Mouse (Mus musculus): ENCODE measurements around the gene Lsamp.

Lsamp gene

DNA sequence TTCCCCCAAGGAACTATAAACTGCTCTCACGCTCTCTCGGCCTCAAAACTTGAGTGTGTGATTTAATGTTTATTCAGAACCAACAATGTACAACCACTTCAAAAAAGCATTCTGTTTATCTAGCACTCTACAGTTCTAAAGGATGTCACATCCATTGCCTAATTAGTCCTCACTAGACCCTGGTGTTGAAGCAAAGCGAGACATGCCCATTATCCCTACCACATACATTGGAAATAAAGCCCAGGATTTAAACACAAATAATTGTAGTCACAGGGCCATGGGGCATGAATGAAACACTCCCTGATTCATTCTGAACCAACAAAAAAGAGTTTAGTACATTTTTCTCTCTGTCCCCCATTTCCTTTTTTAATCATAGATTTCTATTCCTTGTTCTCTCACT lies 1567.0 kb downstream of the Lsamp start:
- no peak for DNase-seq (ENCODE audit: low read depth, low spot score)

DNA sequence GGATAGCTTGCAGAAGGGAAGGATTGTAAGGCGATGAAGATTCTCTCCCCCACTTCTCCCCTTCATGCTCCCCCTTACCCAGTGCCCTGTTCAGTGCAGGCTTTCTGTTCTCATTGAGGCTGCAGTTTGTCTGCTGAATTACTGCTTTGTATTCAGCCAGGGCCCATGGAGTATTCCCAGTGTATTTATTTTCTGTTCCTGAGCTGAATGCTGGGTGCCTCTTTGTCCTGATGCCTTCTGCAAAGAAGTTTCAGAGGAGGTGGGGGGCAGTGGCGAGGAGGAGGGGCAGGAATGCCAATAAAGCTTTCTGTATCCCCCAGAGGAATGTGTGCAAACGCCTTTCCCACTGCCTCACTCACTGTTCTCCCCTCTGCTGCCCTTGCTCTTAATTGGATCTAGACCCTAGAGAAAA lies 1567.7 kb downstream of the Lsamp start:
- no peak for DNase-seq (ENCODE audit: low read depth, low spot score)

GRCm38 (mm10) chr16:41557104-41557503 lies 1572.9 kb downstream of the Lsamp start:
- DNase-seq (ENCODE audit: low read depth, low spot score) = no peak

DNA sequence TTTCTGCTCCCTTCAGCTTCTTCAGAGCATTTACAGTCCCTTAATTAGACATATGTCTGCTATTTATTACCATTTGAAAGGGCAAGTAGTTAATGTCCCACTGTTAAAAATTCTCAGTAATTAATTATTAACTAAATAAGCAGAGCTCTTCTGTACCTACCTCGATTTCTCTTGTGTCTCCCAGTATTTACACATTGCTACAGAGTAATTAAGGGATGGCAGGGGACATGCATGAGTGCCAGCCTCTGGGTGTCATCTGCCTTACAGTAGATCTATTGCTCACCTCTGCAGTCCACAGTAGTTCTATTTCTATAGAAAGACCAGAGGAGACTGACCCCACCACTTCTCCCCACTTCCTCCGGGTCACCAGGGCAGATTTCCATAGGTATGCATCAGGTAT lies 1581.1 kb downstream of the Lsamp start:
- no peak for DNase-seq (ENCODE audit: low read depth, low spot score)

GRCm38 (mm10) chr16:41588675-41589301 lies 1604.6 kb downstream of the Lsamp start:
- DNase-seq (ENCODE audit: low read depth, low spot score) = no peak

- DNase-seq (ENCODE audit: low read depth, low spot score) = no peak
Observed at GRCm38 (mm10) chr16:41612229-41612628, 1628.1 kb downstream of the Lsamp start.

DNA sequence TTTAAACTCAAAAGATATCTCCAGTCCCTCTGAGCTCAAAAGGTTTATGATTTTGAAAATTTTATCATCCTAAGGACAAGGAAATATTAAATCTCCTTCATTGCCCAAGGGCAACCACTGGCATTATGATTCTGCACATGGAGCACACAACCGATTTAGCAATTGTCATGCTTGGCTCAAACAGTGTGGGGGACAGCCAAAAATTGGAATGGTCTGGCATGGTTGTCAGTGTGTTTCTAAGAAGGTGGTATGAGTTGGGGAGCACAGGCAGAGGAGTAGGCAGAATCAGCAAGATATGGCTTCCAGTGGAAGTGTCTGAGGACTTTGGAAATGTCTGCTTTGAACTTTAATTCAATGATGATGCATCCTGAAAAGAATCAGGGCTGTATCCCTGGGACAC lies 1639.7 kb downstream of the Lsamp start:
- no peak for DNase-seq (ENCODE audit: low read depth, low spot score)

GRCm38 (mm10) chr16:41633898-41634297 lies 1649.7 kb downstream of the Lsamp start:
- no peak for DNase-seq (ENCODE audit: low read depth, low spot score)

GRCm38 (mm10) chr16:41640876-41641275 lies 1656.7 kb downstream of the Lsamp start:
- DNase-seq (ENCODE audit: low read depth, low spot score) = no peak

- DNase-seq (ENCODE audit: low read depth, low spot score) = no peak
Observed at GRCm38 (mm10) chr16:41653261-41653660, 1669.1 kb downstream of the Lsamp start.

GRCm38 (mm10) chr16:41674316-41675038 lies 1690.3 kb downstream of the Lsamp start:
- DNase-seq (ENCODE audit: low read depth, low spot score) = no peak

- no peak for DNase-seq (ENCODE audit: low read depth, low spot score)
Observed at GRCm38 (mm10) chr16:41675774-41676173, 1691.6 kb downstream of the Lsamp start.

- DNase-seq (ENCODE audit: low read depth, low spot score) = no peak
Observed at GRCm38 (mm10) chr16:41692435-41692834, 1708.3 kb downstream of the Lsamp start.

GRCm38 (mm10) chr16:41701790-41702428 lies 1717.7 kb downstream of the Lsamp start:
- no peak for DNase-seq (ENCODE audit: low read depth, low spot score)

- DNase-seq (ENCODE audit: low read depth, low spot score) = no peak
Observed at GRCm38 (mm10) chr16:41728900-41729585, 1744.9 kb downstream of the Lsamp start.

- DNase-seq (ENCODE audit: low read depth, low spot score) = no peak
Observed at GRCm38 (mm10) chr16:41729911-41730310, 1745.8 kb downstream of the Lsamp start.

DNA sequence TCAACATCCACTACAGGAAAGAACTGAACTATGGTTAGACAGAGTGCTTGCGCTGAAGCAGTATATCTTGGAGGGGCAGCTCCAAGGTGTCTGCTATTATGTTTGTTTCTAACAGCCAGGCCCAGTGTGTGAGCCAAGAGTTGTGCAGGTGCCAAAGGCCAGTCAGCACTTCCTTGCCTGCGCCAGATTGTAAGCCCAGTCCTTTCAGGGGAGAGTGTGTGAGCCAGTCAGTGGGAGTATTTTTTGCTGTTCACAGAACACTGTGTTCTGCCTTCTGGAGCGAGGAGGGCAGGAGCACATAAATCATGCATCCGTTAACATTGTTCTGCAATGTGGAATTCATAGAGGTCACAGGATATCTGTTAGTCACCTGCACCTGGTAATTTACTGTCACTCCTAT lies 1760.9 kb downstream of the Lsamp start:
- no peak for DNase-seq (ENCODE audit: low read depth, low spot score)

DNA sequence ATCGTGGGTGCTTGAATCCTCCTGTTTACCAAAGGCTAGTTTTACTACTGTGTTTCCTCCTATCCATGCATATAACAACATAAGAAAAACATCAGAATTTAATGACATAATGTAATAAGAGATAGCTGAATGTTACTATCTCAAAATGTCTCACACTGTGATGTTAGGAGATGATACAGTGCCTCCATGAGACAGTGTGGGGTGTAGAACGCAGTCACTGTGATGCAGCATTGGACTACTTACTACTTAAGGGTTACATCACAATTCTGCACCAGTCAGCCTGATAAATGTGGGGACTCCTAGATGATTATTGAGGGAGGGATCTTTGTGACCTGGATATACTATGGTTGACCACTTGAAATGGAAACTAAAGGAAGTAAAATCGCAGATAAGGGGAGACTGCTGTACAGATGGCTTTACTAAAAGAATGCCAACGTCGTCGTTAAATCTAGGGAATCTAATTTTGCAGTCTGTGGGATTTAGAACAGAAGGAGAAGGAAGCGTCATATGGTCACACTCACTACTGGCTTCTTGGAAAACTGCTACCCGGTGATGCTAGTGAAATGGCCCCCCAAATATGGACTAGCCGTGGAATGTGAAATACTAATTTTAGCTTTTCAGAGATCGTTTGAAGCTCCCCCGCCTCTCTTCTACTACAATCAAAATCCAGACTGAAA lies 1762.2 kb downstream of the Lsamp start:
- DNase-seq (ENCODE audit: low read depth, low spot score) = no peak

DNA sequence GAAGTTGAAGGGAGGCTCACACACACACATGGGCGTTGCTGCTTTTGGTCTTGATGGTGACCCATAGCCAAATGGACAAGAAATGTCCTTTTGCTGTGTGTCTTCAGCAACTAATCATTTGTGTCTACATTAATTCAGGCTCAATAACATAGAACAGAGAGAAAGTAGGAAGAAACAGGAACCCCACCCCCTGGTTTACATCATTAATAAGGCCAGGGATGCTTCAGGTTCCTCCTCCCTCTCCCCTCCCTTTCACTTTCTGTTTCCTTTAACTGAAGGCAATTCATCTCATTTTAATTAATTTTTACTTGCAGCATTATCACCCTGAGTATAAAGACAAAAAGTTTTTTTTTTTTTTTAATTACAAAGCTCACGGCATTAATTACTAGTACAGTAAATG lies 1763.7 kb downstream of the Lsamp start:
- DNase-seq (ENCODE audit: low read depth, low spot score) = no peak

DNA sequence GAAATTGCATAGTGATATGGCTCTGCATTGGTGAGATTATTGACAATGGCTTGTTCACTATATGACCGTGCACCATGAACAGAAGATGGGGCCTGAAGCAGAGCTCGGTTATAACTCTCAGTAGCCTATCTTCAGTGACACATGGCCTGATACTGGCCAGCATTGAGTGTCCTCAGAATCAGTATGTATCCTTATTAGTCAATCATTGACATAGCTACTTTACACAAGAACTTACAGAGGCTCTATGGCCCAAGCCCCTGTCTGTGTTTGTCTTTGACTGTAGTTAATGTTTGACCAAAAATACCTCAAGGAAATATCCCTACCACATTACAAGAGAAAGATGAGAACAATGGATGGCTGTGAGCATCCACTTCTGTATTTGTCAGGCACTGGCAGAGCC lies 1764.6 kb downstream of the Lsamp start:
- DNase-seq (ENCODE audit: low read depth, low spot score) = no peak

DNA sequence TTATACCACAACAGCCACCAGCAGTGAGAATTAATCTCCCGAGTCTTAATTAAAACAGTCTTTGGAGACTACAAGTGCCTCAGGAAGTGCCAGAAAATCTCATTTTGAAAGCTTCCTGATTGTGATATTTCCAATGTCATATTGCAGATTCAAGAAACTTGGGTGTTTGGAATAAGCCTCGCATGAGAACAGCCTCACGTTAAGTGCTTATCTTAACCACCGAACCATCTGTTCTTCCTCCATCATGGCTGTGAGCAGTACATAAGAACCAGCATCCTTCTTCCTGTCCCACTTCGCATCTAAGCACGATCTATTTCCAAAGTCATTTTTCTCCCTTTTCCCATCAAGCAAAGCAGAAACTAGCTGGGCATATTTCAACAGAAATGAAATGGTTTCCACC lies 1780.1 kb downstream of the Lsamp start:
- DNase-seq (ENCODE audit: low read depth, low spot score) = no peak
